Mouse (Mus musculus): ENCODE results near the gene Ralbp1.

DNA sequence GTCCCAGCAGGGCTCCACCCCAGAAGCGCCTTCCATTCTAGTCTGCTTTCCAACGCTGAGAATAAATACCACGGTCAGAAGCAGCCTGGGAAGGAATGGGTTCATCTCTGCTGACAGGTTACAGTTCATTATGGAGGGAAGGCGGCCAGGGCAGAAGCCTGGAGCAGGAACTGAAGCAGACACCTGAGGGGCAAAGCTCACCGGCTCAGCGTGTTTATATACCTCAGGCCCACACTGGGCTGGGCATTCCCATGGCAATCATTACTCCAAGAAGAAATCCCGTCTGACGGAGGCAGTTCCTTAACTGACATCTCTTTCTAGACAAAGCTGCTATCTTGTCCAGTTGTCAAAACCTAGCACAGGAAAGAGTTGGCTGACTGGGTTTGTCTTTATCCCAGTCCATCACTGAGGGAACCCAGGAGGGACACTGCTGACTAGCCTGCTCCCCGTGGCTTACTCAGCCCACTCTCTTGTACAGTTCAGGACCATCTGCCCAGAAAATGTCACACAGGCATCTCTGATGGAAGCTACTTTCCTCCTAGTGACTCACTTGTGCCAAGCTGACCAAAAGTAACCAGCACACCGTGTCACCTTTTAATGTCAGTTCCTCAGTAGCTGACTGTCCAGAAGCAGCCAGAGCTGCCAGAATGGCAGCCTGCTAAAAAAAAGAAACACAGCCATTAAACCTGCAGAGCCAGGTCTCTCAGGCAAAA lies 42.8 kb downstream of the Ralbp1 start:
- TF ChIP-seq CTCF (IDR thresholded peaks at IDR 0.05; ENCODE audit: borderline replicate concordance, insufficient read depth, low read length): no peak
- TF ChIP-seq POLR2A (IDR thresholded peaks at IDR 0.05; ENCODE audit: low read depth, low read length): no peak
